Mouse (Mus musculus) hindbrain, embryonic 14.5 days (tissue): Measurements from ENCODE around the gene Frem2. TPM values are rescaled to one million over a fixed set of nuclear protein-coding genes. Genes with fewer than 3 reads are reported as not detected.
A peak's percentile ranks its signal among the peaks of the same experiment; 100 is the strongest.

Source experiments
- ATAC-seq: fragments of 200-750 bp; cut with Nextera tagmentation; 2 replicates; pipeline ENCODE4 v1.8.0; 2017; ENCODE audit warnings: moderate number of reproducible peaks, mild to moderate bottlenecking, moderate TSS enrichment, moderate library complexity; ENCODE audit not compliant: low FRiP score
- DNase-seq: peaks from one replicate; pipeline ENCODE4 v3.0.0-alpha.2; 2015; ENCODE audit warnings: low spot score
- H3K27ac ChIP-seq: fragments of 300-500 bp; sonication (generic); 2 replicates; pipeline ENCODE4 v1.5.1; 2014; ENCODE audit warnings: mild to moderate bottlenecking, moderate library complexity
- H3K27me3 ChIP-seq: fragments of 300-500 bp; sonication (generic); 2 replicates; pipeline ENCODE4 v1.6.1; 2014; ENCODE audit warnings: mild to moderate bottlenecking, low read length, mixed read lengths; ENCODE audit not compliant: control insufficient read depth, insufficient read depth
- H3K36me3 ChIP-seq: fragments of 300-500 bp; sonication (generic); replicated peaks from 2 replicates; pipeline ENCODE4 v1.6.1; 2014; ENCODE audit not compliant: control insufficient read depth, insufficient read depth
- H3K4me1 ChIP-seq: fragments of 300-500 bp; sonication (generic); replicated peaks from 2 replicates; pipeline ENCODE4 v1.6.1; 2014; ENCODE audit warnings: antibody characterized with exemption, low read length, mixed read lengths; ENCODE audit not compliant: control insufficient read depth, insufficient read depth
- H3K4me2 ChIP-seq: fragments of 300-500 bp; sonication (generic); replicated peaks from 2 replicates; pipeline ENCODE4 v1.6.1; 2014; ENCODE audit warnings: mild to moderate bottlenecking, moderate library complexity
- H3K4me3 ChIP-seq: fragments of 300-500 bp; sonication (generic); replicated peaks from 2 replicates; pipeline ENCODE4 v1.5.1; 2014; ENCODE audit warnings: mild to moderate bottlenecking, low read length
- H3K9ac ChIP-seq: fragments of 300-500 bp; sonication (generic); 2 replicates; pipeline ENCODE4 v1.6.1; 2014
- H3K9me3 ChIP-seq: fragments of 300-500 bp; sonication (generic); 2 replicates; pipeline ENCODE4 v1.6.1; 2016; ENCODE audit warnings: low read length; ENCODE audit not compliant: control insufficient read depth
- WGBS: fragments of 180-500 bp; shearing (Covaris S2); extraction: QIAGEN DNeasy Blood & Tissue Kit; methylation state at CpG from one replicate; pipeline ENCODE4 v1.1.7; 2014; 5-methylcytosine and 5-hydroxymethylcytosine counted together
- polyA plus RNA-seq: library from polyadenylated mRNA; unstranded; fragments of >200 nt; fragmentation: Nextera tagmentation; extraction: Ambion mirVana; gene quantifications from 2 replicates; pipeline ENCODE4 v1.2.1, GENCODE M21; 2014

Frem2 gene
- polyA plus RNA-seq, 1 experiment from 2014 or later, result 2.7 TPM

DNA sequence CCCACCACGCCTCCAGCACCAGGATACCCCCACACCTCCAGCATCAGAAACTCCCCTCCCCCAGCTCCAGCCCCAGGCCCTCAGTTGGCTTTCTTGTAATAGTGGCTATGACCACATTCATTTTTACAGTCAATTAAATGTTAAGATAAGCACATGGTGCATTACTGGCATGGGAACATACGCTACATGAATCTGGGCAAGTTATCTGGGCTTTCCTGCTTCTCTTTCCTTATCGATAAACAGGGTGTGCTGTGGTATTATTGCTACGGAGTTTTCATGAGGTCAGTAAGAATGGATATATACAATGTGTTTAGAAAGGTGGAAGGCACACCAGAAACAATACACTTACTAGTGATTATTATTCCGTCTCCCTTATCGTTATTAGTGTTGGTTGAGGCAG, 125.1 kb downstream of the Frem2 start:
- Histone ChIP-seq H3K9ac (no peak overlapping the region), H3K4me1 (no peaks in the 10 kb centered on the region)

DNA sequence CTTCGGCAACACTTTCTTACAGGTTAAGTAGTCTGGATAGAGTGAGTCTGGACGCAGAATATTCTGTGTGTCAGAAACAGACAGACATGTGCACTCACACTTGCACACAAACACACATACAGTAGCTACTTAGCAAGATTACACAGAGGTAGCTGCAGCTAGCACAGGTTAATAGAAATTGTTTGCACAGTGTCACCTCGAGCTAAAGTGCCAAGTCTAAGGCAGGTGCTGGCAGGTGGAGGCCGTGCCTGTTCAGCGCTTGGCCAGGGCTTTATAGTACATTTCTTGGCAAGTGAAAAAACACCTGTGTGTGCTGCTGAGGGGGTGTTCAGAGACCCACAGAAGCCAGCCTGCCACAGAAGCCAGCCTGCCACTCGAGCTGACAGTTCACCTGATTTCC, 126.8 kb downstream of the Frem2 start:
- Histone ChIP-seq H3K4me2 (no peak overlapping the region), H3K4me1 (no peaks in the 10 kb centered on the region), H3K36me3 (no peaks in the 10 kb centered on the region), H3K27me3 (0 out of 2 replicates have a peak, but pooled peaks cover 4% of the 10 kb centered on the region), H3K4me3 (no peak overlapping the region), H3K9me3 (no peaks in the 10 kb centered on the region), H3K27ac (no peak overlapping the region), H3K9ac (no peak overlapping the region)
- DNase-seq (no peak), ATAC-seq (no peak)
- WGBS, result 87% methylated on average over 6 of the region's 6 CpGs

More for the DNA sequence above, 125.1 kb downstream of the Frem2 start:
- ATAC-seq (no peak), DNase-seq (no peak)
- Histone ChIP-seq H3K27me3 (no peaks in the 10 kb centered on the region), H3K9me3 (no peaks in the 10 kb centered on the region), H3K27ac (no peak overlapping the region), H3K36me3 (no peaks in the 10 kb centered on the region), H3K4me3 (no peak overlapping the region), H3K4me2 (no peak overlapping the region)
- 92% methylated on average over 6 of the region's 6 CpGs for WGBS

DNA sequence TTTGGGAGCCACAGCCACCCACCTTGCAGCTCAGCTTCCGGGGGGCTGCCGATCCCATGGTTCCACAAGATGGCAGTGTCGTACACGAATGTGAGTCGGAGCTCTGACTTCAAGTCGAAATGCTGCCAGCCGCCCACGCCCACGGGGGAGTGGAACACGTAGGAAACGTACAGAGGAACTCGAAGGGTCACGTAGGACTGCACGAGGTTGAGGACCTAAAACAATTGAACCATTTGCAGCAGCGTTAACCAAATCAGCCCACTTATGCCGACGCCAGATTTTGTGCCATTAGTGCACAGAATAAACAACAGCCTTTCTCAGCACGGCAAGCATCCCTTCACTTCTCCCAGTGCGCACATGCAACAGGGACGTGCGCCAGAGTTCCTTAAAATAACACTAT, 131.4 kb downstream of the Frem2 start:
- Histone ChIP-seq H3K27me3 (0 out of 2 replicates have a peak, but pooled peaks cover 4% of the 10 kb centered on the region), H3K9me3 (no peaks in the 10 kb centered on the region), H3K4me1 (no peaks in the 10 kb centered on the region), H3K4me2 (peak overlapping the region; percentile 66), H3K9ac (peak overlapping the region; percentile 42; the same call in 1 of the 2 replicates), H3K36me3 (no peaks in the 10 kb centered on the region), H3K27ac (no peak overlapping the region), H3K4me3 (peak overlapping the region; percentile 31)
- DNase-seq, result peak; percentile 91
- peak; percentile 65; the same call in 1 of the 2 replicates for ATAC-seq
- WGBS, result 16% methylated on average over 21 of the region's 21 CpGs

DNA sequence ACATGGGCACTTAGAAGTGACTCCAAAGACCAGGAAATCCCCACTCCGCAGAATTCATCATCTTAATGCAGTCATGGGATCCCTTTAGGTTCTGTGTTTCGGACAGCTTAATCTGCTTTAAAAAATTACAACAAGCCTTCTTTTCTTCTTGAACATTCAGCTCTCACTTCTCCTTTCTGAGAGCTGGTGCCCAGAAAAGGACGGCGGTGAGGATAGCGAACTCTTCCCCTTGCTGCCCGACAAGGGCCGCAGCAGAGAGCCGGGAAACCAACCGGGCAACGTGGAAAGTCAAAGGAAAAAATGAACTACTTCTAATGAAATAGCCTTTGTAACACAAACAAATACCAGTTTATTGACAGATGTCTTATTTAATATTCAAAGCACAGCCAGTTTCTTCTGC, 134.4 kb downstream of the Frem2 start:
- Histone ChIP-seq H3K4me2 (no peak overlapping the region), H3K9me3 (no peaks in the 10 kb centered on the region), H3K27me3 (0 out of 2 replicates have a peak, but pooled peaks cover 4% of the 10 kb centered on the region), H3K27ac (no peak overlapping the region), H3K4me3 (no peak overlapping the region), H3K36me3 (no peaks in the 10 kb centered on the region), H3K4me1 (no peaks in the 10 kb centered on the region), H3K9ac (no peak overlapping the region)
- WGBS, result 76% methylated on average over 10 of the region's 10 CpGs
- no peak for ATAC-seq
- DNase-seq, result no peak

DNA sequence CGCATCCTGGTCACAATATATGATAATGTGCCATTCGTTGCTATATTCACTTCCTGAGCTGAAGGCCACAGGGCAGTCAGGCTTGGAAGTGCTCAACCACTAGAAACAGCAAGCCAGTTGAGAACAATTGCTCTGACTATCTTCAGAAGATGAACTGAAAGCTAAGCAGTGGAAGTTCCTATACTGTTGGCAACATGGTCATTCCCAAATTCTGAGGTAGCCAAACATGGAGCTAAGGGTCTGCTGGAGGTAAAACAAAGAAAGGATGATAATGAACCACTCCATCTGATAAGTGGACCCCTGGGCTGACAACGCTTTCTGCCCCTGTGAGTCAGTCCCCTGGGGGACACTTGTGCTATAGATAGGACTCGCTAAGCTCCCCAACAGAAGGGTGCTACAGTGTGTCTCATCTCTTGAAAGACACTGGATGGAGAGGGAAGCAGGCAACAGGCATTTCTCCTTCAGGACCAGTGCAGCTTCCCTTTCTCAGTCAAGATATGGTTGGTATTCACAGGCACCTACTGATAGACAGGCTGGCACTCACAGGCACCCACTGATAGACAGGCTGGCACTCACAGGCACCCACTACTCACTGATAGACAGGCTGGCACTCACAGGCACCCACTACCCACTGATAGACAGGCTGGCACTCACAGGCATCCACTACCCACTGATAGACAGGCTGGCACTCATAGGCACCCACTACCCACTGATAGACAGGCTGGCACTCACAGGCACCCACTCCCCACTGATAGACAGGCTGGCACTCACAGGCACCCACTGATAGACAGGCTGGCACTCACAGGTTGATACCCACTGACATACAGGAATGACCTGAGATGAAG, 142.7 kb downstream of the Frem2 start:
- ATAC-seq, result no peak
- H3K27me3 ChIP-seq, result no peaks in the 10 kb centered on the region
- no peaks in the 10 kb centered on the region for H3K4me1 ChIP-seq
- no peak overlapping the region for H3K9ac ChIP-seq
- H3K9me3 ChIP-seq, result no peaks in the 10 kb centered on the region
- no peak overlapping the region for H3K4me2 ChIP-seq
- no peak overlapping the region for H3K27ac ChIP-seq
- H3K36me3 ChIP-seq, result no peaks in the 10 kb centered on the region
- no peak overlapping the region for H3K4me3 ChIP-seq
- 85% methylated on average over 4 of the region's 4 CpGs for WGBS
- DNase-seq, result no peak

DNA sequence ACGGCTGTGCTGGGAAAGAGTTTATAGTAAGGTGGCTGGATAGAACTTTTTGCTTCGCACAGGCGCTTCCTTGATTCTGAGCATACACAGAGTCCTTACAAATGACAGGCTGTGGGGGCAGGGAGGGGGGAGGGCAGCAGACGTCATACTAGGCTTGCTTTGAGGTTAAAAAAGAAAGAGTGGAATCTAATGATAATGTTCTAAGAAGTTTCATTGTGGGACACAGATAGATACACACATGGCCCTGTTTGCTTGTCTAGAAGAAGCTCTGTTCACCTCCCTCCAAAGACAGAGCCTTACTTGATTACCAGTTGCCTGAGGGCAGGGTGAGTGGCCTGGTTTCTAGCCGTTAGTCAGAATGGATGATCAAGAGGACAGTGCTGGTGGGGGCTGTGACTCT, 144.1 kb downstream of the Frem2 start:
- H3K9me3 ChIP-seq, result no peaks in the 10 kb centered on the region
- DNase-seq (no peak), ATAC-seq (no peak)
- H3K4me2 ChIP-seq, result no peak overlapping the region
- no peaks in the 10 kb centered on the region for H3K36me3 ChIP-seq
- no peak overlapping the region for H3K27ac ChIP-seq
- no peaks in the 10 kb centered on the region for H3K27me3 ChIP-seq
- no peak overlapping the region for H3K9ac ChIP-seq
- WGBS, result 79% methylated on average over 5 of the region's 5 CpGs
- no peaks in the 10 kb centered on the region for H3K4me1 ChIP-seq
- H3K4me3 ChIP-seq, result no peak overlapping the region

DNA sequence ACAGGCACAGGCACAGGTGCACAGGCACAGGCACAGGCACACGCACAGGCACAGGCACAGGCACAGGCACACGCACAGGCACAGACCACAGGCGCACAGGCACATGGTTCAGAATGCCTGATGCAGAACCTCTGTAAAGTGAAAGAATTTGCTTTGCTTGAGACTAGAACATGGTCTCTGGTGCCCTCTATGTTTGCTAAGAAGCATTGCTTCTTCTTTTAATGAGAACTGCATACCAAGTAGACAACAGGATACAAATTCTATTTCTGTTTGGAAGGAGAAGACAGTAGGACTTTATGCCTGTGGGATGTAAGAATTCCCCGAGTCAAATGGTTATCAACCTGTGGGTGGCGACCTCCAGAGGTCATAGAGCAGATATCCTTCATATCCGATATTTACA, 154.7 kb downstream of the Frem2 start:
- no peak overlapping the region for H3K4me2 ChIP-seq
- H3K4me1 ChIP-seq, result no peaks in the 10 kb centered on the region
- DNase-seq (peak; percentile 66), ATAC-seq (peak; percentile 51; the same call in 1 of the 2 replicates)
- WGBS, result 73% methylated on average over 6 of the region's 6 CpGs
- H3K27me3 ChIP-seq, result no peaks in the 10 kb centered on the region
- no peaks in the 10 kb centered on the region for H3K9me3 ChIP-seq
- no peak overlapping the region for H3K9ac ChIP-seq
- H3K36me3 ChIP-seq, result no peaks in the 10 kb centered on the region
- H3K4me3 ChIP-seq, result no peak overlapping the region
- H3K27ac ChIP-seq, result no peak overlapping the region

DNA sequence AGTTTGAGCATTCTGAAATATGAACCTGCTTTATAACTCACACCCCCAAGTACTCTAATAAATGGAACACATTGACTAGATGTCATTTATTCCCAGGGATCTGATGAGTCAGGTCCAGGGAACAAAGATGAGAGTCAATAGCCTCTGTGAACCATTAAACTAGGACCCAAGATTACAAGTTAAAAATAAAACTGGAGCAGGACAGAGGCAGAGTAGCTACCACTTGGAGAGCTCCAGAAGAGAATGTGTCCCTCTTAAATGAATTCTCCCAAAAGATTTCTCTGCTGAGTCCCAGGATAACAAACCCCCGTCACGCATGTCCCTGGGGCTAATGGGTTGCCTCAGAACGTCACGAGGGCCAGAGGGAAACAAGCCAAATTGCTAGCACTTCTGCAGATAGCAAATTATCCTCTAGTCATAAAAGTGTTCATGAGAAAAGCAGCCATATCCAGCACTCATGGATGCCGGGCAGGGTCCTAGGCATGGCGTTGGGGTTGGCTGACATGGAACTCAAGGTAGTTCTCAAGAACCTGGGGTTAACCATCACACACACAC, 158.7 kb downstream of the Frem2 start:
- ATAC-seq, result no peak
- WGBS, result 83% methylated on average over 6 of the region's 6 CpGs
- Histone ChIP-seq H3K4me2 (no peak overlapping the region), H3K4me3 (no peak overlapping the region), H3K36me3 (no peaks in the 10 kb centered on the region), H3K27ac (no peak overlapping the region), H3K4me1 (no peaks in the 10 kb centered on the region), H3K27me3 (no peaks in the 10 kb centered on the region), H3K9ac (no peak overlapping the region), H3K9me3 (no peaks in the 10 kb centered on the region)
- DNase-seq, result no peak

DNA sequence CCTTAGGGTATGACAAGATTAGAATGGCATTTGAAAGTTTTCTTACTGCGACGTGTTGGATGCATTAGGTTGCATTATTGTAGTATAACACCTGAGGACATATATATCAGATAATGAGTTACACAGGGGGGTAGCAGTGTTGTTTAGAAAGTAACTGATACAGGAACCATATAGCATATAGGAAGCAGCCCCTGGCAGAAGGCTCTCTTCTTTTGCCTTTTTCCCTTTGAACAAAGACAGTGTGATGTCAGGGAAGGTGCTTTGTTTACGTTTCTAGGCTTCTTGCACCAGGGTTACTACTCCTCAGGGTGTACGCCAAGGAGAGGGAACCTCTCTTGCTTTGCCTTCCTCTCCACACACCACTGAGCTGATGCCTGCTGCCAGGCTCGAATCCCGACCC, 168.8 kb downstream of the Frem2 start, which contains the start of gene Stoml3:
TSS of gene Stoml3 (plus strand) at position 301 of the 400 bp plus-strand sequence.
- 77% methylated on average over 6 of the region's 6 CpGs for WGBS
- H3K4me3 ChIP-seq, result no peak within 1 kb of the TSS
- no peak within 1 kb of the TSS for H3K4me2 ChIP-seq
- DNase-seq, result no peak
- H3K9me3 ChIP-seq, result no peaks in the 10 kb centered on the region
- no peaks in the 10 kb centered on the region for H3K36me3 ChIP-seq
- no peaks in the 10 kb centered on the region for H3K4me1 ChIP-seq
- H3K9ac ChIP-seq, result no peak within 1 kb of the TSS
- no peaks in the 10 kb centered on the region for H3K27me3 ChIP-seq
- H3K27ac ChIP-seq, result no peak within 1 kb of the TSS
- no peak for ATAC-seq
